Mouse (Mus musculus) MEL (cell line): ENCODE data around the gene Tmed1. TPM values are rescaled to one million over a fixed set of nuclear protein-coding genes. Genes with fewer than 3 reads are reported as not detected.
"Not testable (repeated sequence)": the region's sequence is repeated elsewhere in the genome, so short reads cannot be mapped to it uniquely, and the experiment has no call there.

Experiments used
- DNase-seq: peaks from one replicate; pipeline ENCODE4 v3.0.0; 2011; ENCODE audit warnings: low read depth, low spot score
- H3K27ac ChIP-seq: 2 replicates; pipeline ENCODE4 v1.5.1; 2012; ENCODE audit warnings: low read depth, mild to moderate bottlenecking, control low read depth, low read length, moderate library complexity; ENCODE audit not compliant: control insufficient read depth
- H3K27me3 ChIP-seq, 2 experiments: fragments of 150-350 bp in 1 of 2; sonication (generic) in 1 of 2; 2 replicates each; pipeline ENCODE4 v1.6.1; 2012; ENCODE audit warnings: low read length in 2 of 2, mild to moderate bottlenecking in 2 of 2, improper control_type of control experiment in 1 of 2, moderate library complexity in 1 of 2; ENCODE audit not compliant: insufficient read depth in 2 of 2, control insufficient read depth in 1 of 2
- H3K36me3 ChIP-seq, 2 experiments: 2 replicates each; pipeline ENCODE4 v1.6.1; 2012 to 2014; ENCODE audit warnings: low read length in 2 of 2, improper control_type of control experiment in 1 of 2, inconsistent platforms in 1 of 2, mild to moderate bottlenecking in 1 of 2; ENCODE audit not compliant: insufficient read depth in 2 of 2, control insufficient read depth in 1 of 2
- H3K4me1 ChIP-seq, 2 experiments: fragments of 150-350 bp in 1 of 2; sonication (generic) in 1 of 2; 2 replicates each; pipeline ENCODE4 v1.6.1; 2012; ENCODE audit warnings: low read length in 2 of 2, improper control_type of control experiment in 1 of 2, mild to moderate bottlenecking in 1 of 2; ENCODE audit not compliant: insufficient read depth in 2 of 2, control insufficient read depth in 1 of 2
- H3K4me3 ChIP-seq, 2 experiments: fragments of 150-350 bp in 1 of 2; sonication (generic) in 1 of 2; 2 replicates each; pipeline ENCODE4 v1.5.1; 2012; ENCODE audit warnings: low read depth in 2 of 2, low read length in 2 of 2, mild to moderate bottlenecking in 2 of 2, moderate library complexity in 2 of 2, control low read depth in 1 of 2, improper control_type of control experiment in 1 of 2; ENCODE audit not compliant: control insufficient read depth in 1 of 2, insufficient read depth in 1 of 2
- H3K79me2 ChIP-seq: 2 replicates; pipeline ENCODE4 v1.6.1; 2012; ENCODE audit warnings: mild to moderate bottlenecking, low read length, moderate library complexity; ENCODE audit not compliant: control insufficient read depth, poor library complexity, insufficient read depth
- H3K9ac ChIP-seq: 2 replicates; pipeline ENCODE4 v1.6.1; 2012; ENCODE audit warnings: low read depth, mild to moderate bottlenecking, control low read depth, low read length, moderate library complexity; ENCODE audit not compliant: control insufficient read depth, poor library complexity, severe bottlenecking
- H3K9me3 ChIP-seq: fragments of 150-350 bp; sonication (generic); replicated peaks from 2 replicates; pipeline ENCODE4 v1.6.1; 2012; ENCODE audit warnings: mild to moderate bottlenecking, low read length, improper control_type of control experiment, moderate library complexity; ENCODE audit not compliant: insufficient read depth
- BHLHE40 ChIP-seq: IDR thresholded peaks from 2 replicates; pipeline ENCODE4 v1.6.1; 2012; ENCODE audit warnings: low read depth, mild to moderate bottlenecking, inconsistent platforms, low read length, improper control_type of control experiment, borderline replicate concordance
- CHD2 ChIP-seq: IDR thresholded peaks from 2 replicates; pipeline ENCODE4 v1.6.1; 2011; ENCODE audit warnings: low read length, improper control_type of control experiment
- CTCF ChIP-seq, 3 experiments: IDR thresholded peaks in 2 of 3; conservative IDR thresholded peaks in 1 of 3; 2 replicates each; pipeline ENCODE4 v1.5.1; 2011 to 2012; ENCODE audit warnings: low read length in 3 of 3, low read depth in 2 of 3, mild to moderate bottlenecking in 2 of 3, improper control_type of control experiment in 1 of 3, inconsistent platforms in 1 of 3, mixed read lengths in 1 of 3, moderate library complexity in 1 of 3; ENCODE audit not compliant: control insufficient read depth in 1 of 3, insufficient read depth in 1 of 3, poor library complexity in 1 of 3, severe bottlenecking in 1 of 3
- E2F4 ChIP-seq: IDR thresholded peaks from 2 replicates; pipeline ENCODE4 v1.6.1; 2011; ENCODE audit warnings: low read depth, low read length, improper control_type of control experiment, borderline replicate concordance
- EP300 ChIP-seq, 2 experiments: IDR thresholded peaks; 2 replicates each; pipeline ENCODE4 v1.6.1; 2011; ENCODE audit warnings: improper control_type of control experiment in 2 of 2, low read length in 2 of 2, low read depth in 1 of 2, mild to moderate bottlenecking in 1 of 2
- ETS1 ChIP-seq: IDR thresholded peaks from 2 replicates; pipeline ENCODE4 v1.6.1; 2012; ENCODE audit warnings: low read depth, mild to moderate bottlenecking, inconsistent platforms, low read length, improper control_type of control experiment, moderate library complexity
- GATA1 ChIP-seq: IDR thresholded peaks from 2 replicates; pipeline ENCODE4 v1.6.1; 2011; ENCODE audit warnings: low read depth, low read length, improper control_type of control experiment
- KAT2A ChIP-seq: conservative IDR thresholded peaks from 2 replicates; pipeline ENCODE4 v1.6.1; 2012; ENCODE audit warnings: low read depth, low read length, improper control_type of control experiment, inconsistent platforms
- MAFK ChIP-seq: IDR thresholded peaks from 2 replicates; pipeline ENCODE4 v1.6.1; 2011; ENCODE audit warnings: low read depth, mild to moderate bottlenecking, low read length, improper control_type of control experiment, borderline replicate concordance
- MAX ChIP-seq: IDR thresholded peaks from 2 replicates; pipeline ENCODE4 v1.6.1; 2011; ENCODE audit warnings: low read length, improper control_type of control experiment
- MXI1 ChIP-seq: IDR thresholded peaks from 2 replicates; pipeline ENCODE4 v1.6.1; 2011; ENCODE audit warnings: mild to moderate bottlenecking, low read depth, low read length, improper control_type of control experiment
- MYC ChIP-seq: IDR thresholded peaks from 2 replicates; pipeline ENCODE4 v1.6.1; 2011; ENCODE audit warnings: low read depth, mild to moderate bottlenecking, low read length, improper control_type of control experiment, moderate library complexity
- POLR2AphosphoS5 ChIP-seq: IDR thresholded peaks from 2 replicates; pipeline ENCODE4 v1.6.1; 2012; ENCODE audit warnings: low read depth, borderline replicate concordance, mild to moderate bottlenecking, inconsistent platforms, low read length, moderate library complexity, mixed read lengths
- RAD21 ChIP-seq: IDR thresholded peaks from 2 replicates; pipeline ENCODE4 v1.6.1; 2011; ENCODE audit warnings: mild to moderate bottlenecking, low read depth, low read length, improper control_type of control experiment
- SIN3A ChIP-seq: IDR thresholded peaks from 2 replicates; pipeline ENCODE4 v1.6.1; 2012; ENCODE audit warnings: low read length, improper control_type of control experiment, inconsistent platforms
- TAL1 ChIP-seq: IDR thresholded peaks from 2 replicates; pipeline ENCODE4 v1.6.1; 2012; ENCODE audit warnings: mild to moderate bottlenecking, inconsistent platforms, low read length, moderate library complexity, mixed read lengths
- UBTF ChIP-seq: IDR thresholded peaks from 2 replicates; pipeline ENCODE4 v1.6.1; 2012; ENCODE audit warnings: low read depth, mild to moderate bottlenecking, inconsistent platforms, low read length, improper control_type of control experiment, moderate library complexity, borderline replicate concordance; ENCODE audit not compliant: insufficient read depth
- ZKSCAN1 ChIP-seq: IDR thresholded peaks from 2 replicates; pipeline ENCODE4 v1.6.1; 2012; ENCODE audit warnings: low read depth, mild to moderate bottlenecking, inconsistent platforms, low read length, improper control_type of control experiment, moderate library complexity
- ZMIZ1 ChIP-seq: IDR thresholded peaks from 2 replicates; pipeline ENCODE4 v1.6.1; 2012; ENCODE audit warnings: low read depth, mild to moderate bottlenecking, inconsistent platforms, low read length, improper control_type of control experiment, moderate library complexity
- polyA plus RNA-seq, 2 experiments: library from polyadenylated mRNA; stranded (reverse) in 1 of 2; unstranded in 1 of 2; fragments of >175 nt in 1 of 2; fragments of >200 nt in 1 of 2; gene quantifications; 2 replicates each; pipeline versions ENCODE4 v1.2.1 to v1.2.4; 2012; ENCODE audit warnings: low replicate concordance in 2 of 2, low read depth in 1 of 2; ENCODE audit not compliant: insufficient read length in 2 of 2, insufficient read depth in 1 of 2, missing spikeins in 1 of 2
- total RNA-seq: library from RNA; depleted of rRNA; stranded (reverse); fragments of 300-350 nt; gene quantifications from 2 replicates; pipeline ENCODE4 v1.2.3, GENCODE M21; 2012

Tmed1 gene
- total and polyA plus RNA-seq, 3 experiments = 89.4 to 146 TPM; not detected in 1

DNA sequence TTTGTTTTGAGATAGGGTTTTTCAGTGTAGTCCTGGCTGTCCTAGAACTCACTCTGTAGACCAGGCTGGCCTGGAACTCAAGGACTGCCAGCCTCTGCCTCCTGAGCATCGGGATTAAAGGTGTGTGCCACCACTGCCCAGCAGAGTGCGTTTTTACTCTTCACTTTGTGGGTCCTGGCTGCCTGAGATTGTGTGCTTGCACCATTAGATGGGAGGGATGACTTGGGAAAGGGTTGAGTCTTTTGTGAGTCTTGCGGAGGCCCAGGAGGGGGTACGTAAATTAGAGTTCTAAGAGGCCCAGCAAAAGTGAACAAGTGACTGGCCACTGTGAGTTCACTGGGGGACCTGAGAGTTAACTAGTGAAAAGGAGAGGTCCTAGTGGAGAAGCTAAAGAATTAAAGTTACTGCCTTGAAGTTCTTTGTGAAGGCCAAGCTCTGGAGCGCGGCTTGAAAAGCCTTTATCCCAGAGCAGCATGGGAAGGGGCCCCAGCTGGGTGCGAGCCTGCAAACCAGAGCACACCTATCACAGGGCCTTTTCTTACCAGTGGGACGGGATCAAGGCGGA is 35.4 kb upstream of the Tmed1 start (continued):
- TF ChIP-seq ZMIZ1 (peak; percentile 89), RAD21 (no peak)

DNA sequence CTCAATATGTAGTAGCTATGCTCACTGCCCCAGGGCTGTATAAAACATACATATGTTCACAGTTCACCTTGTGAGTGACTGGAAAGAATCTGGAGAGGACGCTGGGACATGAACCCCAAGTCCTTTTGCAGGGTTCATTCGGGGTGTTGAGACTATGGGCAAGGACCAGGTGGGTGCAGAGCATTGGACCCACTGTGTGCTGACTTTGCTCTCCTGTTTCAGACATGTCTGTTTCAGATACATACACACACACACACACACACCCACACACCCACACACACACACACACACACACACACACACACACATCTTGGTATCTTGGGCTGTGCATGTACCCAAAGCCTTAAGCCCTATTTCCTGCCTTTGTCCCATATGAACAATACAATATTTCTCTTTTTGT is 31.9 kb upstream of the Tmed1 start:
- H3K27ac ChIP-seq, H3K9ac ChIP-seq, H3K9me3 ChIP-seq, H3K27me3 ChIP-seq, DNase-seq, H3K4me3 ChIP-seq, H3K79me2 ChIP-seq: not testable (repeated sequence)
- Histone ChIP-seq H3K36me3 (peaks cover 0 to 12% of the 10 kb centered on the region in 2 experiments; a peak in 2 of 4 replicates), H3K4me1 (peaks cover 5 to 20% of the 10 kb centered on the region in 2 experiments)
- TF ChIP-seq POLR2AphosphoS5 (0 out of 2 replicates have a peak, but pooled peaks have one; percentile 61), ZKSCAN1 (peak; percentile 62; the same call in 1 of the 2 replicates)

DNA sequence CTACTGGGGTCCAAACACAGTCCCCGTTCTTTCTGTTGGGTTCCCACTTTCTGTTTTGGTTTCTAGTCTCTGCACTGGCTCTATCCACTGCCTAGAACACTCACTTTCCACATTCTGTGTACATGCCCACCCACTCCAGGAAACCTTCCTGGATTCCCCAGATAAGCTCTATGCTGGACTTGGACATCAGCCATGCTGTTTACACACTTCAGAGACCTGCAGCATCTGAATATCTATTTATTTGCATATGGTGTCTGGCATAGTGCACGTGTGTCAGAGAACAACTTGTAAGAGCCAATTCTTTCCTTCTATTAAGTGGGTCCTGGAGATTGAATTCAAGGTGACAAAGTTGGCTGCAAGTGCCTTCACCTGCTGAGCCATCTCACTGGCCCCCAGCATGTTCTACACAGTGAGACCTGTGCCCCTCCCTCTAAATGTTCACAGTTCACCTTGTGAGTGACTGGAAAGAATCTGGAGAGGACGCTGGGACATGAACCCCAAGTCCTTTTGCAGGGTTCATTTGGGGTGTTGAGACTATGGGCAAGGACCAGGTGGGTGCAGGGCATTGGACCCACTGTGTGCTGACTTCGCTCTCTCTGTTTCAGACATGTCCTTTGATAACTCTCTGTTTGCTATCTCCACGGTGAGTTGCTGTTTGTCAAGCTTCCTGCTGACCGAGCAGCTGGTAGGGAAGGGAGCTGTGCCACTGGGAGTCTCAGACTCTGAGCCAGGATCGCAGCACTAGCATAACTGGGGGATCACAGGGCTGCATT is 30.1 kb upstream of the Tmed1 start:
- no peak for TF ChIP-seq MAFK
- TF ChIP-seq UBTF = no peak
- no peak for TF ChIP-seq CHD2
- peak; percentile 38; the same call in 1 of the 2 replicates for TF ChIP-seq MYC
- peak; percentile 65 for TF ChIP-seq TAL1
- TF ChIP-seq MXI1 = peak; percentile 78; the same call in 1 of the 2 replicates
- peak; percentile 21 to 67; a peak in 2 of 4 replicates for TF ChIP-seq EP300 (IDR thresholded peaks at IDR 0.05; ENCODE audit: low read depth in 1 of 2, low read length in 2 of 2)
- TF ChIP-seq GATA1 = peak; percentile 67
- no peak for TF ChIP-seq RAD21
- TF ChIP-seq E2F4 = no peak
- no peak for TF ChIP-seq KAT2A
- no peak for TF ChIP-seq CTCF (IDR thresholded peaks at IDR 0.05 in 2 of 3, conservative IDR thresholded peaks at IDR 0.05 in 1 of 3; ENCODE audit: control insufficient read depth in 1 of 3, insufficient read depth in 1 of 3, low read depth in 2 of 3, low read length in 3 of 3, poor library complexity in 1 of 3, severe bottlenecking in 1 of 3)
- TF ChIP-seq ETS1 = no peak
- no peak for TF ChIP-seq POLR2AphosphoS5
- peak; percentile 57; the same call in 1 of the 2 replicates for TF ChIP-seq SIN3A
- TF ChIP-seq MAX = peak; percentile 58; the same call in 1 of the 2 replicates
- peak; percentile 91 for TF ChIP-seq ZKSCAN1
- TF ChIP-seq BHLHE40 = peak; percentile 75; the same call in 1 of the 2 replicates
- Histone ChIP-seq H3K4me3 (0 out of 4 replicates have a peak overlapping the region, but pooled peaks of 1 of the 2 experiments have one; percentile 0), H3K36me3 (peaks cover 0 to 16% of the 10 kb centered on the region in 2 experiments; a peak in 2 of 4 replicates)

More for the DNA sequence above, 30.1 kb upstream of the Tmed1 start:
- Histone ChIP-seq H3K27ac (no peak overlapping the region), H3K9ac (no peak overlapping the region), H3K4me1 (peaks cover 7 to 31% of the 10 kb centered on the region in 2 experiments), H3K27me3 (no peaks in the 10 kb centered on the region), H3K9me3 (no peaks in the 10 kb centered on the region), H3K79me2 (no peaks in the 10 kb centered on the region)
- peak; percentile 77 for DNase-seq
